Mouse (Mus musculus) intestine, embryonic 15.5 days (tissue): ENCODE results near the gene Srgn. TPM values are rescaled to one million over a fixed set of nuclear protein-coding genes. Genes with fewer than 3 reads are reported as not detected.
A peak's percentile ranks its signal among the peaks of the same experiment; 100 is the strongest.

Experiments used
- ATAC-seq: fragments of 200-750 bp; cut with Nextera tagmentation; 2 replicates; pipeline ENCODE4 v1.8.0; 2017; ENCODE audit warnings: moderate TSS enrichment, moderate library complexity
- H3K27ac ChIP-seq: fragments of 300-500 bp; sonication (generic); 2 replicates; pipeline ENCODE4 v1.5.1; 2015; ENCODE audit warnings: mild to moderate bottlenecking, inconsistent platforms
- H3K27me3 ChIP-seq: fragments of 300-500 bp; sonication (generic); replicated peaks from 2 replicates; pipeline ENCODE4 v1.6.1; 2015; ENCODE audit warnings: inconsistent platforms
- H3K36me3 ChIP-seq: fragments of 300-500 bp; sonication (generic); 2 replicates; pipeline ENCODE4 v1.6.1; 2015; ENCODE audit warnings: inconsistent platforms
- H3K4me1 ChIP-seq: fragments of 300-500 bp; sonication (generic); replicated peaks from 2 replicates; pipeline ENCODE4 v1.6.1; 2015; ENCODE audit warnings: inconsistent platforms
- H3K4me2 ChIP-seq: fragments of 300-500 bp; sonication (generic); replicated peaks from 2 replicates; pipeline ENCODE4 v1.6.1; 2015; ENCODE audit warnings: mild to moderate bottlenecking, inconsistent platforms
- H3K4me3 ChIP-seq: fragments of 300-500 bp; sonication (generic); replicated peaks from 2 replicates; pipeline ENCODE4 v1.5.1; 2015; ENCODE audit warnings: inconsistent platforms
- H3K9ac ChIP-seq: fragments of 300-500 bp; sonication (generic); 2 replicates; pipeline ENCODE4 v1.6.1; 2015; ENCODE audit warnings: inconsistent platforms
- H3K9me3 ChIP-seq: fragments of 300-500 bp; sonication (generic); 2 replicates; pipeline ENCODE4 v1.6.1; 2016; ENCODE audit warnings: inconsistent platforms
- WGBS: fragments of 180-500 bp; shearing (Covaris S2); methylation state at CpG from one replicate; pipeline ENCODE4 v1.1.7; 2015; 5-methylcytosine and 5-hydroxymethylcytosine counted together
- polyA plus RNA-seq: library from polyadenylated mRNA; unstranded; fragments of >200 nt; fragmentation: Nextera tagmentation; extraction: Ambion mirVana; gene quantifications from 2 replicates; pipeline ENCODE4 v1.2.1, GENCODE M21; 2015

The Srgn gene
- polyA plus RNA-seq, result 11.6 and 15.4 TPM in 2 replicates

DNA sequence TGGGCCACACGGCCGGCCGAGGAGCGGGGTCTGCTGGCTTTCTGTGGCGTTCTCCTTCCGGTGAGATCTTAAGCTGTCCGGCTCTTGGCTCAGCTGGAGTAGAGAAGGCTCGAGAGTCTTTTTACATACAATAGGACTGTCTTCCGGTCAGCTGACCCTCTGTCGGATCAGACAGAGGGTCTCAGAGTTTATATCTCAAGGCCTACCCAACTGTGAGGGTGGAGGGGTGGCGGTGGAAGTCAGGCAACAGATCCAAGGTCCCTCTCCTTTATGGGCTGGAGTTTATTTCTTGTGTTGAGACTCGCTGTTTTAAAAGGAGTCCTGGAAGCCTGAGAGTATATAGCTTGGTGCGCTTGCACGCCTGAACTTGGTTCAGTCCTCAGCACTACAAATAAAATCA is at the start of gene Srgn:
Srgn (minus strand) TSS at position 101 of the 400 bp plus-strand sequence.
- Histone ChIP-seq H3K27ac (no peak within 1 kb of the TSS), H3K4me3 (no peak within 1 kb of the TSS)
- WGBS, result 85% methylated on average over 14 of the region's 14 CpGs

DNA sequence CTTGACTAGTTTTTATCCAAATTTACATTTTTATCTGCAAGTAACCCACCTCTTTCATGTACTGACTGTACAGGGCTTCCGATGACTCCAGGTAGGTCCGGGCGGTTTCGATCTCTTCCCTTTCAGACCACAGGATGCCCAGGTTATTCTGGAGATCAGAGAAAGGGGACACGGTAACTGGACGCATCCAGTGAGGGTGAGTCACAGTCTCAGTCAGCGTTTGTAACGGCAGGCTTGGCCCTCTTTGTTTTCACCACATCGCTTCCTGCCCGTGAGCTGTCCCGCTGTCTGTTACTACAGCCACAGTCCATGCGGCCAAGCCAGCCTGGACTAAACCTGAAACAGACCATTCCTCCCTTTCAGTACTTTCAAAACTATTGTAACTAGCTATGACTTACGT is 47.8 kb upstream of the Srgn start:
- H3K4me2 ChIP-seq, result no peak overlapping the region
- no peak overlapping the region for H3K27ac ChIP-seq
- no peaks in the 10 kb centered on the region for H3K9me3 ChIP-seq
- H3K4me1 ChIP-seq, result peaks cover 8% of the 10 kb centered on the region
- ATAC-seq, result no peak
- H3K9ac ChIP-seq, result no peak overlapping the region
- 92% methylated on average over 13 of the region's 13 CpGs for WGBS
- no peak overlapping the region for H3K4me3 ChIP-seq
- 0 out of 2 replicates have a peak, but pooled peaks cover 4% of the 10 kb centered on the region for H3K36me3 ChIP-seq
- H3K27me3 ChIP-seq, result no peaks in the 10 kb centered on the region

More for the DNA sequence above, at the start of gene Srgn:
- H3K4me1 ChIP-seq, result no peaks in the 10 kb centered on the region; the same call in 1 of the 2 replicates
- H3K4me2 ChIP-seq, result no peak within 1 kb of the TSS
- no peak for ATAC-seq
- no peaks in the 10 kb centered on the region for H3K9me3 ChIP-seq
- H3K27me3 ChIP-seq, result no peaks in the 10 kb centered on the region
- no peaks in the 10 kb centered on the region for H3K36me3 ChIP-seq
- H3K9ac ChIP-seq, result no peak within 1 kb of the TSS

DNA sequence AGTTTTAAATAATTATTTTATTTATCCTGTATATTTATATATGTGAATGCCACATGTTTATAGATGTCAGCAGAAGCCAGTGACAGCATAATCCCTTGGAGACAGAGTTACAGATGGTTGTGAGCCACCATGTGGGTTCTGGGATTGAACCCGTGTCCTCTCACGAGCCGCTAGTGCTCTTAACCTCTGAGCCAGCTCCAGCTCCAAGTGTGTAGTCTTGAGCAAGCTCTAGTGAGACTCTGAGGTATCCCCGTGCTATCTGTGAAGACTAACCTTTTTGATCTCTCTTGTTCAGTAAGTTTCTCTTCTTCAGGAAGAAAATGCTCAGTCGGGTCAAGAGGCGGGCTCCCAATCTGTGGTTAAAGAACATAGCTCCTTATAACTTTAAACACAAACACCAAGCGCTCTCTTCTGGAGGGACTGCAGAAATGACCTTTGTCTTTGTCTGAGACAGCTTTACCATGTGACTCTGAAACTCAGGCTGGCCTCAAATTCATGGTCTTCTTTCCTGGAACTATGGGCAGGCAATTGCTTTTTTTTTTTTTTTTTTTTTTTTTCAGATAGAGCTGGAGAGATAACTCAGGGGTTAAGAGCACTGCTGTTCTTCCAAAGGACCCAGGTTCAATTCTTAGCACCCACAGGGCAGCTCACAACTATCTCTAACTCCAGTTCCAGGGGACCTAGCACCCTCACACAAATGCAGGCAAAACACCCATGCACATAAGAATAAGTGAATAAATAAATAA is 43.0 kb upstream of the Srgn start:
- peak; percentile 49; the same call in 1 of the 2 replicates for ATAC-seq
- Histone ChIP-seq H3K36me3 (peaks cover 27% of the 10 kb centered on the region; the same call in 1 of the 2 replicates), H3K9ac (no peak overlapping the region), H3K27me3 (no peaks in the 10 kb centered on the region), H3K9me3 (no peaks in the 10 kb centered on the region), H3K4me1 (no peaks in the 10 kb centered on the region), H3K4me2 (no peak overlapping the region), H3K4me3 (no peak overlapping the region), H3K27ac (no peak overlapping the region)
- WGBS, result 85% methylated on average over 7 of the region's 7 CpGs

DNA sequence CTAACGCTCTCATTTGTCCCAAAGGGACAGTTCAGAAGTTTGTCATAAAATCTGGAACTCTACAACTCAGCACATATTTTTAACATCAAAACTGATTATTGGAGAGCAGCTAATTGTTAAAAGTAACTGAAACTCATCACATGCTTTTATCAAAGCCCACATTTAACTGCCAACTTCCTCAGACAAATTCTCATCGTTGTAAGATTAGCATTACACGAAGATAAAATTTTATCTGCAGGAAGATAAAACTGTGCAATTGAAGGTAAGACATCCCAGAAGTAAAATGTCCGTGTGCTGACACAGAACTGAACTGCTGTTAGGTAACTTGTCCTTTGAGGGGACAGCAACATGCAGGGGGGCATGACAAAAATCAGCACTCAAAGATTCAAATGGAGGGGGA is 41.6 kb upstream of the Srgn start:
- H3K9ac ChIP-seq, result no peak overlapping the region
- no peaks in the 10 kb centered on the region for H3K27me3 ChIP-seq
- no peak overlapping the region for H3K4me2 ChIP-seq
- peaks cover 32% of the 10 kb centered on the region for H3K36me3 ChIP-seq
- H3K4me1 ChIP-seq, result no peaks in the 10 kb centered on the region
- H3K27ac ChIP-seq, result no peak overlapping the region
- no peaks in the 10 kb centered on the region for H3K9me3 ChIP-seq
- no peak for ATAC-seq
- whole genome bisulfite sequencing, result 82% methylated on average over 4 of the region's 4 CpGs
- H3K4me3 ChIP-seq, result no peak overlapping the region

DNA sequence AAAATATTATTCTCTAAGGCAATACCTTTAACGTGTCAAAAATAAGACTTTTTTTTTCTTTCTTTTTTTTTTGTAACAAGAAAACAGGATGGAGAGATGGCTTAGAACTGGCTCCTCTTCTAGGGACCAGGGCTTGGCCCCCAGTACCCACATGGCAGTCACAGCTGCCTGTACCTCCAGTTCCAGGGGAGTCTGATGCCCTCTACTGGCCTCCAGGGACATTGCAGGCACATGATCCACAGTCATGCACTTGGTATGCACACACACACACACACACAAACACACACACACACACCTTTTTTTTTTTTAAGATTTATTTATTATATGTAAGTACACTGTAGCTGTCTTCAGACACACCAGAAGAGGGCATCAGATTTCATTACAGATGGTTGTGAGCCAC is 30.5 kb upstream of the Srgn start:
- Histone ChIP-seq H3K36me3 (peaks cover 21% of the 10 kb centered on the region), H3K4me2 (no peak overlapping the region), H3K9me3 (no peaks in the 10 kb centered on the region), H3K4me3 (no peak overlapping the region), H3K27me3 (no peaks in the 10 kb centered on the region), H3K9ac (no peak overlapping the region), H3K27ac (no peak overlapping the region), H3K4me1 (no peaks in the 10 kb centered on the region)
- no peak for ATAC-seq
- WGBS, result 97% methylated on average over 1 of the region's 1 CpGs

DNA sequence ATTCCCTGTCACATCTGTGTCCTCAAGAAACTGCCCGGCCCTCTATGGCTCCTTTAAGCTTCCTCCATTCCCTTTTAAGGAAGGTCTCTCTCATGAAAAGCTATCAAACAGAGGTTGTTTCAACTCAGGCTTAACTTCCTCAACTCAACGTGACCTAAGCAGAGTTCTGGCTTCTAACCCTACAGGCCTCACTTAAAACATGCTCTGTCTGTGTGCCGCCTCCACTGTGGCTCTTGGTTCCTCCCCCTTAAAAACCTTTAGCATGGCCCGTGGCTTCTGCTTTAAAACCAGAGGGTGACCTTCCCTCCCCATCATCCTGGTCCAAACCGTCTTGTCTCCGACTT is 29.3 kb upstream of the Srgn start:
- no peak overlapping the region for H3K9ac ChIP-seq
- H3K9me3 ChIP-seq, result no peaks in the 10 kb centered on the region
- H3K36me3 ChIP-seq, result peaks cover 18% of the 10 kb centered on the region
- H3K4me3 ChIP-seq, result no peak overlapping the region
- no peaks in the 10 kb centered on the region for H3K4me1 ChIP-seq
- no peak overlapping the region for H3K27ac ChIP-seq
- ATAC-seq, result no peak
- H3K27me3 ChIP-seq, result no peaks in the 10 kb centered on the region
- no peak overlapping the region for H3K4me2 ChIP-seq
- whole genome bisulfite sequencing, result 84% methylated on average over 6 of the region's 6 CpGs

DNA sequence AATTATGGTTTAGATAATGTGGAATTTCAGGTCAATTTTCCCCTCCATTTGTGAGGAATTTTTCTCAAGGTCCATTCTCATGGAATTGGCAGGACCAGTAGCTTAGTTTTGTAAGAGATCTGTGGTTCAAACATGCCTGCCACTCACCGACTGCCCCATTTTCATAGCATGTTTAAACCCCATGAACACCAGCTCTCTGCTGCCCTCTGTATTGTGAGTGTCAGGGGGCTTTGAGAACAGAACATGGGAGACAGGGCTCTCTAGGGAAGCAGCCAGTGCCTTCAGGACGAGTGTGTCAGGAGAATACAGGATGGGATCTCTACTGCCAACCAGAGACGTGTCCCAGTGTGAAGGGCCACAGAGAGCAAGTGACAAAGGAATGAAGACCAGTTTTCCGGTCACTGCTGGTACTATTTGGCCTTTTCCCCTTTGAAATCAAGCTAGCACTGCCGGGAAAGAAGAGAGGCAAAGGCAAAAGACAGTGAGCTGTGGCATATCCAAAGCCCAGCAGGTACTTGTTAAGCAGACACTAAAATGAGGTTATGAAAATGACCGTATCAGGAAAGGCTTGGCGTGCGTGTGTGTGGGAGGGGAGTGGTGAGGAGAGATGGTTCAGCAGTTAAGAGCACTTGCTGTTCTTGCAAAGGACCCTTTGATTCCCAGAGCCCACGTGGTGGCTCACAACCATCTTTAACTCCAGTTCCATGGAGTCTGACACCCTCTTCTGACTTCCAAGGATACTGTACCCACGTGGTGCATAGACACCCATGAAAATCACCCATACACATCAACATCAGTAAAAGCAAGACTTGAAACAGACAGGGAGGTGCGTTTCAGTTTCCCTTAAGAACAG is 28.7 kb upstream of the Srgn start:
- Histone ChIP-seq H3K9me3 (no peaks in the 10 kb centered on the region), H3K4me1 (no peaks in the 10 kb centered on the region), H3K36me3 (peaks cover 18% of the 10 kb centered on the region), H3K4me3 (no peak overlapping the region), H3K27me3 (no peaks in the 10 kb centered on the region), H3K4me2 (no peak overlapping the region), H3K27ac (no peak overlapping the region), H3K9ac (no peak overlapping the region)
- ATAC-seq, result no peak
- WGBS, result 75% methylated on average over 11 of the region's 11 CpGs

DNA sequence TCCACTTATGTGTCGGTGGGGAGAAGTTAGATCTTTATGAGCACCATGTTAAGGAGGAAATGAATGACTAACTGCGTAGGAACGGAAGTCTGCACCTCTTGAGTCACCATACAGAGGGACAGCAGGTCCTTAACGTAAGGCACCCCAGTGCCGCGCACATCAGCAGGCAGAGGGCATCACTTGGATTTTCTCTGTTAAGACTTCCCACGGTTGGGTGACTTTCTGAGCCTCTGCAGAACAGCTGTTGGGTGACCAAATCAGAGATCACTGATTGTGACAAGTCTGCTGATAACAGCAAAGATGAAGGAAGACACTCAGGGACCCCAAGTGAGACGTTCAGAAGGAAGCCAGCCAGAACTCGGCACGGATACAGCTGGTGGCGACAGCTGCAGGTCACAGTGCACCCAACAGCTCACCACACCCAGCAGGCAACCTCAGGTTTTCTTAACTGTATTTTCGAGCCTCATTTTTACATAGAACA is 26.4 kb upstream of the Srgn start:
- H3K4me2 ChIP-seq, result no peak overlapping the region
- peaks cover 7% of the 10 kb centered on the region for H3K36me3 ChIP-seq
- 76% methylated on average over 12 of the region's 12 CpGs for WGBS
- no peaks in the 10 kb centered on the region for H3K9me3 ChIP-seq
- no peak overlapping the region for H3K27ac ChIP-seq
- H3K4me1 ChIP-seq, result no peaks in the 10 kb centered on the region
- no peak for ATAC-seq
- H3K9ac ChIP-seq, result no peak overlapping the region
- no peaks in the 10 kb centered on the region for H3K27me3 ChIP-seq
- H3K4me3 ChIP-seq, result no peak overlapping the region

DNA sequence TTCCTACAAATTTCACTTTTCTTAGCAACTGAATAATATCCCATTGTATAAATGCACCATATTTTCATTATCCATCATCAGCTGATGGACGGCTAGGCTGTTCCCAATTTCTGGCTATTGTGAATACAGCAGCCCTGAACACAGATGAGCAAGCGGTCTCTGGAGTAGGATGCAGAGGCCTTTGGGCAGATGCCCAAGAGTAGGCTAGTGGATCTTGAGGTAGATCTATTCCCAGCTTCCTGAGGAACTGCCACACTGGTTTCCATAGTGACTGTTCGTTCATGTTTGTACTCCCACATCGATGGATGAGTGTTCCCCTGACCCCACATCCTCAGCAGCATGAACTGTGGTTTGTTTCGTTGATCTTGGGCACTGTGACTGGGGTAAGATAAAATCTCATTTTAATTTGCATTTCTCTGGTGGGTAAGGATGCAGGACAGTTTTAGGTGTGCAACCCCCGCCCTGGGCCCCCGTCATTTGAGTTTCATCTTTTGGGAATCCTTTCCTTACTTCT is 23.6 kb upstream of the Srgn start:
- no peaks in the 10 kb centered on the region for H3K4me1 ChIP-seq
- H3K4me2 ChIP-seq, result no peak overlapping the region
- H3K27ac ChIP-seq, result no peak overlapping the region
- WGBS, result 76% methylated on average over 7 of the region's 7 CpGs
- no peak overlapping the region for H3K9ac ChIP-seq
- H3K36me3 ChIP-seq, result no peaks in the 10 kb centered on the region
- ATAC-seq, result no peak
- H3K27me3 ChIP-seq, result no peaks in the 10 kb centered on the region
- no peaks in the 10 kb centered on the region for H3K9me3 ChIP-seq
- no peak overlapping the region for H3K4me3 ChIP-seq

DNA sequence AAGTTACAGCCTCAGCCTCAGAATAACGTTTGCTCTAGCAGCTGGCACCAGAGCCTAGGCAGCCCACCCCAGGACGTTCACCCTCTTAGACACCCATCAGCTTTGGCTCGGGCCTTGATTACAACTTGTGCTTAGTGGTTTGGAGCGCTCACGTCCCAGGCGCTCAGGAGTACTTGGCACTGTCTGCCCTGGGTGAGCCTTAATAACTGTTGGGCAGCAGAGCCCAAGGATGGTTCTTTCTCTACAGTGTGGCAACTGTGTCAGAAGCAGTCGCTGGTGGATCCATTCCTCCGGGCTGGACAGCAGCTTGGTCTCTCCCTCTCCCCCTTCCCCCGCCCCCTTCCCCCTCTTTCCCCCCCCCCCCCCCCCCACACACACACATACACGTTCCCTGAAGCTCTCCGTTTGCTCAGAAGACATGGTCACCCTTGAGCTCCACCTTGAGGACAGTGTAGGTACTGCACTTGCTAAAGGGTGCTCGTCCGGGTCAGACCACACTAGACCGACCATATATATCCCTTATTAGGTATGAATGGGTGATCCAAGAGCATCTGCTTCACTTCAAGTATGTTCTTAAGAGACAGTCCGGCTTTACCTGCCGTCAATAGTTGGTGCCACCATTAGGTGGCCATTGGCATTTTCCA is 22.4 kb upstream of the Srgn start:
- H3K27me3 ChIP-seq, result no peaks in the 10 kb centered on the region
- no peaks in the 10 kb centered on the region for H3K36me3 ChIP-seq
- peak; percentile 43 for ATAC-seq

DNA sequence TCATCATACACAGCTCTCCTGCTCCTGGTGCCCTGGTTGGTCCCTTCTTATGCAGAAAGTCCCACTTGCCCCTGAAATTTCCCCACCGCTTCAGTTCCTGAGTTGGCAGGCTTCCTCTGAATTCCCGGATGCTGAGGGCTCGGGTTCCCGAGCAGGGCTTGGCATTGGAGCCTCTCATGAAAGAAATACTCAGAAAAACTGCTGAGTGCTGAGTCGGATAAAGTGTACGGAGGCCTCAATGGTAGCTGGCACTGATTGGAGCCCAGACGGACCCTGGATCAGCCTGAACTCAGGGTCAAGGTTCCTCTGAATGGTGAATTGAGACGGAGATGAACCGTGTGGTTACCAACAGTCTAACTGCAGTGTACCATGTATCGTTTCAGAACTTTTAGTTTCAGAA is 19.2 kb upstream of the Srgn start:
- WGBS, result 78% methylated on average over 10 of the region's 10 CpGs
- no peaks in the 10 kb centered on the region for H3K36me3 ChIP-seq
- H3K4me3 ChIP-seq, result no peak overlapping the region
- no peak for ATAC-seq
- H3K27ac ChIP-seq, result no peak overlapping the region
- H3K9me3 ChIP-seq, result no peaks in the 10 kb centered on the region
- no peaks in the 10 kb centered on the region for H3K4me1 ChIP-seq
- no peaks in the 10 kb centered on the region for H3K27me3 ChIP-seq
- no peak overlapping the region for H3K9ac ChIP-seq
- H3K4me2 ChIP-seq, result no peak overlapping the region

More for the DNA sequence above, 22.4 kb upstream of the Srgn start:
- Histone ChIP-seq H3K27ac (no peak overlapping the region), H3K9me3 (no peaks in the 10 kb centered on the region), H3K9ac (no peak overlapping the region), H3K4me3 (no peak overlapping the region), H3K4me2 (no peak overlapping the region), H3K4me1 (no peaks in the 10 kb centered on the region)
- 34% methylated on average over 14 of the region's 16 CpGs for WGBS

DNA sequence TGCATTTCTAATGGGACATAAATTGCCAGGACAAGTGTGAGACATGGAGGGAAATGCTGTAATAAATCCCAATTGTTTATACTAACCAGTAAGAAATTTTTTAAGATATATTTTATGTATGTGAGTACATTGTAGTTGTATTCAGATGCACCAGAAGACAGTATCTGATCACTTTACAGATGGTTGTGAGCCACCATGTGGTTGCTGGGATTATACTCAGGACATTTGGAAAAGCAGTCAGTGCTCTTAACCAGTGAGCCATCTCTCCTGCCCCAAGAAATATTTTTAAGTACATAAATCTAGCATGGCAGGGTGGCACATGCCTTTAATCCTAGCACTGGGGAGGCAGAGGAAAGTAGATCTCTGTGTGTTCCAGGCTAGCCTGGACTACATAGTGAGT is 18.5 kb upstream of the Srgn start:
- no peaks in the 10 kb centered on the region for H3K27me3 ChIP-seq
- H3K4me3 ChIP-seq, result no peak overlapping the region
- H3K4me1 ChIP-seq, result no peaks in the 10 kb centered on the region
- no peak overlapping the region for H3K27ac ChIP-seq
- no peaks in the 10 kb centered on the region for H3K9me3 ChIP-seq
- no peak overlapping the region for H3K4me2 ChIP-seq
- H3K9ac ChIP-seq, result no peak overlapping the region
- ATAC-seq, result no peak
- no peaks in the 10 kb centered on the region for H3K36me3 ChIP-seq
